Mouse (Mus musculus) brain, embryonic 14.5 days (tissue): ENCODE data around the gene D930020B18Rik.

Experiments
- CTCF ChIP-seq: fragments of 200-500 bp; IDR thresholded peaks from 2 replicates; pipeline ENCODE4 v1.5.1; 2012; ENCODE audit warnings: inconsistent platforms, mild to moderate bottlenecking, moderate library complexity, borderline replicate concordance; ENCODE audit not compliant: insufficient read depth, insufficient read length; ENCODE audit errors: extremely low read depth
- POLR2A ChIP-seq: fragments of 200-500 bp; IDR thresholded peaks from 2 replicates; pipeline ENCODE4 v1.6.1; 2012; ENCODE audit warnings: mild to moderate bottlenecking, inconsistent platforms, borderline replicate concordance; ENCODE audit not compliant: poor library complexity, insufficient read depth, insufficient read length, severe bottlenecking; ENCODE audit errors: extremely low read depth

DNA sequence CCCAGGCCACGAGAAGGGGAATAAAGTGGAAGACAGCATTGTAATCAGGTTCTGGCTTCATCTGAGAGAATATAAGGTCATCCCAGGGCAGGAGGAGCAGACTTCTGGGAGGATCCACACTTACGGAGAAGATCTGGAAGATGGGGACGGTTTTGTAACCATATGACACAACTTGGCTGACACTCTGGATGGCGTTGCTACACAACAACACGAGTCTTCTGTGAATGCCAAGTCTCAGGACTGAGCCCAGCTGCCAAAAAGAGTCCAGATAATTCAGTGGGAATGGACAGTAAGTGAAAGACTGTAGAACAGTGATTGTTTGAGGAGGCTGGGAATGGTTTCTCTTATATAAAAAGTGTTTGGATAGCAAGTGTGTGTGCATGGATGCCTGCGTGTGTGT lies 62.2 kb downstream of the D930020B18Rik start:
- TF ChIP-seq CTCF, result no peak
- no peak for TF ChIP-seq POLR2A
